Mouse (Mus musculus) limb, embryonic 14.5 days (tissue): ENCODE data around the gene Klhl33. TPM values are rescaled to one million over a fixed set of nuclear protein-coding genes. Genes with fewer than 3 reads are reported as not detected.

Source experiments
- ATAC-seq: fragments of 200-750 bp; cut with Nextera tagmentation; 2 replicates; pipeline ENCODE4 v1.8.0; 2017; ENCODE audit warnings: low read depth, moderate number of reproducible peaks, moderate TSS enrichment; ENCODE audit not compliant: low FRiP score
- DNase-seq: peaks from one replicate; pipeline ENCODE4 v3.0.0-alpha.2; 2015; ENCODE audit warnings: low spot score
- H3K27ac ChIP-seq: fragments of 300-500 bp; sonication (generic); replicated peaks from 2 replicates; pipeline ENCODE4 v1.5.1; 2014; ENCODE audit warnings: low read depth, mild to moderate bottlenecking, low read length, moderate library complexity, mixed read lengths
- H3K27me3 ChIP-seq: fragments of 300-500 bp; sonication (generic); 2 replicates; pipeline ENCODE4 v1.6.1; 2014; ENCODE audit warnings: low read length, mixed read lengths; ENCODE audit not compliant: control insufficient read depth, insufficient read depth
- H3K36me3 ChIP-seq: fragments of 300-500 bp; sonication (generic); 2 replicates; pipeline ENCODE4 v1.6.1; 2014; ENCODE audit warnings: mild to moderate bottlenecking, low read length, moderate library complexity, mixed read lengths; ENCODE audit not compliant: control insufficient read depth, insufficient read depth
- H3K4me1 ChIP-seq: fragments of 300-500 bp; sonication (generic); 2 replicates; pipeline ENCODE4 v1.6.1; 2014; ENCODE audit warnings: antibody characterized with exemption, low read length, mixed read lengths; ENCODE audit not compliant: control insufficient read depth, insufficient read depth
- H3K4me2 ChIP-seq: fragments of 300-500 bp; sonication (generic); replicated peaks from 2 replicates; pipeline ENCODE4 v1.6.1; 2014; ENCODE audit warnings: low read depth, mild to moderate bottlenecking, low read length, moderate library complexity; ENCODE audit not compliant: severe bottlenecking
- H3K4me3 ChIP-seq: fragments of 300-500 bp; sonication (generic); replicated peaks from 2 replicates; pipeline ENCODE4 v1.5.1; 2014; ENCODE audit warnings: low read length
- H3K9ac ChIP-seq: fragments of 300-500 bp; sonication (generic); 2 replicates; pipeline ENCODE4 v1.6.1; 2014; ENCODE audit warnings: mild to moderate bottlenecking, low read depth, low read length, moderate library complexity; ENCODE audit not compliant: severe bottlenecking
- H3K9me3 ChIP-seq: fragments of 300-500 bp; sonication (generic); 2 replicates; pipeline ENCODE4 v1.6.1; 2016; ENCODE audit warnings: low read length; ENCODE audit not compliant: control insufficient read depth
- POLR2A ChIP-seq: fragments of 200-500 bp; IDR thresholded peaks from 2 replicates; pipeline ENCODE4 v1.8.0; 2012; ENCODE audit warnings: inconsistent platforms, mild to moderate bottlenecking, moderate library complexity, borderline replicate concordance; ENCODE audit not compliant: insufficient read depth, insufficient read length; ENCODE audit errors: extremely low read depth
- WGBS: fragments of 180-500 bp; shearing (Covaris S2); extraction: QIAGEN DNeasy Blood & Tissue Kit; methylation state at CpG from one replicate; pipeline ENCODE4 v1.1.7; 2014; 5-methylcytosine and 5-hydroxymethylcytosine counted together
- polyA plus RNA-seq, 2 experiments: library from polyadenylated mRNA; depleted of rRNA in 1 of 2; stranded (reverse) in 1 of 2; unstranded in 1 of 2; fragments of >200 nt; fragmentation: Nextera tagmentation in 1 of 2; extraction: Ambion mirVana in 1 of 2; gene quantifications; 2 replicates each; pipeline versions ENCODE4 v1.2.1 to v1.2.3; 2012 to 2014

Gene Klhl33
- polyA plus RNA-seq, 2 experiments, result 0.08 to 0.28 TPM

DNA sequence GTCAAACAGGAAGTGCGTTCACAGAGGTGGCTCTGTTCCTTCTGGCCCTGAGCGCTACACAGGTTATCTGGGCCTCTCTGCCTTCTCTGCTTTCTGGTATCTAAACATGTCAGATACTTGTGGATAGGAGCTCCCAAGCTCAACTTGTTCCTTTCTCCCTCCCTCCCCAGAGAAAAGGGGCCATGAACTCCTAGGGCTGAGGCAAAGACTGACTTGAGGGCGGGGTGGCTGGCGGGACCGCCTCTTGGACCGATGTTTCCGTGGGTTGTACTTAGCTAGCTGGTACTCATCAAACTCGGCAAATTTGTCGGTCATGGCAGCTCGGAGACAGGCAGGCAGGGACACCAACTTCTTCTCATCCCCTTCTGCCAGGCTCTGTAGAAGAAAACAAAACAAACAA is 34.7 kb downstream of the Klhl33 start:
- WGBS, result 92% methylated on average over 10 of the region's 10 CpGs
- Histone ChIP-seq H3K36me3 (no peaks in the 10 kb centered on the region), H3K9ac (no peak overlapping the region), H3K27me3 (no peaks in the 10 kb centered on the region), H3K4me3 (no peak overlapping the region), H3K4me1 (no peaks in the 10 kb centered on the region), H3K27ac (no peak overlapping the region), H3K4me2 (no peak overlapping the region), H3K9me3 (no peaks in the 10 kb centered on the region)
- DNase-seq (no peak), ATAC-seq (no peak)
- no peak for TF ChIP-seq POLR2A

DNA sequence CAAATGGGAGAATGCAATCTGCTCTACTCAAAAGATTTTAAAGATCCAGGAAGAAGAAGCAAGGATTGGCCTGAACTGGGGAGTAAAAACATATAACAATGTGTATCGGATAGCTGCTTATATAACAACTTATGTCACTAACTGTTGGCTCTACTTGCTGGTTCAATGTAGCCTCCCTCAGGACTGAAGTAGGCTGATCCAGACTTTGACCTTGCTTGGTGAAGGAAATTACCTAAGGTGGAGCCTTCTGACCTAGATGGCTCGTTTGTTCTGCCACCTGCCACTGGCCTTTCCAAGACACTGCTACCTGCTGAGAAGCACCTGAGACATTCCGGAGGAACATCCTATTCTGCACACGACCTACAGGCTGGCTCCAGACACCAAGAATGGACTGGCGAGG is 41.5 kb downstream of the Klhl33 start:
- Histone ChIP-seq H3K4me1 (no peaks in the 10 kb centered on the region), H3K27me3 (no peaks in the 10 kb centered on the region), H3K9ac (no peak overlapping the region), H3K4me2 (no peak overlapping the region), H3K27ac (no peak overlapping the region), H3K9me3 (no peaks in the 10 kb centered on the region), H3K4me3 (no peak overlapping the region), H3K36me3 (peaks cover 11% of the 10 kb centered on the region; the same call in 1 of the 2 replicates)
- DNase-seq (no peak), ATAC-seq (no peak)
- TF ChIP-seq POLR2A, result no peak
- 81% methylated on average over 5 of the region's 5 CpGs for WGBS

Other genes with a start within 250 kb of the Klhl33 start
- gene Olfr747, start 204.3 kb downstream of the Klhl33 start, polyA plus RNA-seq (2012; rRNA removed), result not detected in 2 replicates
- gene Olfr747, start 204.3 kb downstream of the Klhl33 start, polyA plus RNA-seq (2014; fragmentation: Nextera tagmentation; extraction: Ambion mirVana), result not detected in 2 replicates
- gene Olfr748, start 190.1 kb downstream of the Klhl33 start, polyA plus RNA-seq (2012; rRNA removed), result not detected in 2 replicates
- not detected in 2 replicates for gene Olfr748, start 190.1 kb downstream of the Klhl33 start, polyA plus RNA-seq (2014; fragmentation: Nextera tagmentation; extraction: Ambion mirVana)
- gene Olfr749, start 152.4 kb downstream of the Klhl33 start, polyA plus RNA-seq (2012; rRNA removed), result not detected in 2 replicates
- gene Olfr749, start 152.4 kb downstream of the Klhl33 start, polyA plus RNA-seq (2014; fragmentation: Nextera tagmentation; extraction: Ambion mirVana), result not detected in 2 replicates
- 75.6 and 77.4 TPM in 2 replicates for gene Ttc5, start 112.0 kb downstream of the Klhl33 start, polyA plus RNA-seq (2012; rRNA removed)
- 63.2 and 67.6 TPM in 2 replicates for gene Ttc5, start 112.0 kb downstream of the Klhl33 start, polyA plus RNA-seq (2014; fragmentation: Nextera tagmentation; extraction: Ambion mirVana)
- not detected in 2 replicates for gene Ccnb1ip1, start 89.8 kb downstream of the Klhl33 start, polyA plus RNA-seq (2012; rRNA removed)
- gene Ccnb1ip1, start 89.8 kb downstream of the Klhl33 start, polyA plus RNA-seq (2014; fragmentation: Nextera tagmentation; extraction: Ambion mirVana), result not detected in 2 replicates
- gene Parp2, start 89.7 kb downstream of the Klhl33 start, polyA plus RNA-seq (2012; rRNA removed), result 65.4 and 86.6 TPM in 2 replicates
- gene Parp2, start 89.7 kb downstream of the Klhl33 start, polyA plus RNA-seq (2014; fragmentation: Nextera tagmentation; extraction: Ambion mirVana), result 54.0 and 57.8 TPM in 2 replicates
- 9.5 and 13.0 TPM in 2 replicates for gene Tep1, start 26.9 kb downstream of the Klhl33 start, polyA plus RNA-seq (2012; rRNA removed)
- 8.3 and 10.5 TPM in 2 replicates for gene Tep1, start 26.9 kb downstream of the Klhl33 start, polyA plus RNA-seq (2014; fragmentation: Nextera tagmentation; extraction: Ambion mirVana)
- 116 and 137 TPM in 2 replicates for gene Osgep, start 27.4 kb upstream of the Klhl33 start, polyA plus RNA-seq (2012; rRNA removed)
- gene Osgep, start 27.4 kb upstream of the Klhl33 start, polyA plus RNA-seq (2014; fragmentation: Nextera tagmentation; extraction: Ambion mirVana), result 163 and 164 TPM in 2 replicates
- 127 and 143 TPM in 2 replicates for gene Apex1, start 27.5 kb upstream of the Klhl33 start, polyA plus RNA-seq (2012; rRNA removed)
- 218 and 219 TPM in 2 replicates for gene Apex1, start 27.5 kb upstream of the Klhl33 start, polyA plus RNA-seq (2014; fragmentation: Nextera tagmentation; extraction: Ambion mirVana)
- gene Pip4p1, start 33.3 kb upstream of the Klhl33 start, polyA plus RNA-seq (2012; rRNA removed), result 82.3 and 122 TPM in 2 replicates
- gene Pip4p1, start 33.3 kb upstream of the Klhl33 start, polyA plus RNA-seq (2014; fragmentation: Nextera tagmentation; extraction: Ambion mirVana), result 50.3 and 54.0 TPM in 2 replicates
- 37.7 and 42.1 TPM in 2 replicates for gene Pnp, start 33.6 kb upstream of the Klhl33 start, polyA plus RNA-seq (2012; rRNA removed)
- gene Pnp, start 33.6 kb upstream of the Klhl33 start, polyA plus RNA-seq (2014; fragmentation: Nextera tagmentation; extraction: Ambion mirVana), result 52.4 and 52.6 TPM in 2 replicates
- gene Gm49342, start 47.0 kb upstream of the Klhl33 start, polyA plus RNA-seq (2012; rRNA removed), result 42.1 and 42.8 TPM in 2 replicates
- not detected in 2 replicates for gene Gm49342, start 47.0 kb upstream of the Klhl33 start, polyA plus RNA-seq (2014; fragmentation: Nextera tagmentation; extraction: Ambion mirVana)
- gene Pnp2, start 58.5 kb upstream of the Klhl33 start, polyA plus RNA-seq (2012; rRNA removed), result 0.15 and 0.31 TPM in 2 replicates
- 0.37 and 0.39 TPM in 2 replicates for gene Pnp2, start 58.5 kb upstream of the Klhl33 start, polyA plus RNA-seq (2014; fragmentation: Nextera tagmentation; extraction: Ambion mirVana)
- gene Rnase10, start 110.2 kb upstream of the Klhl33 start, polyA plus RNA-seq (2012; rRNA removed), result 0.13 and 0.18 TPM in 2 replicates
- not detected in 2 replicates for gene Rnase10, start 110.2 kb upstream of the Klhl33 start, polyA plus RNA-seq (2014; fragmentation: Nextera tagmentation; extraction: Ambion mirVana)
- 0.05 TPM in 1 of 2 replicates, not detected in the other for gene Rnase9, start 144.4 kb upstream of the Klhl33 start, polyA plus RNA-seq (2012; rRNA removed)
- gene Rnase9, start 144.4 kb upstream of the Klhl33 start, polyA plus RNA-seq (2014; fragmentation: Nextera tagmentation; extraction: Ambion mirVana), result not detected in 2 replicates
- gene Rnase11, start 152.7 kb upstream of the Klhl33 start, polyA plus RNA-seq (2012; rRNA removed), result not detected in 2 replicates
- not detected in 2 replicates for gene Rnase11, start 152.7 kb upstream of the Klhl33 start, polyA plus RNA-seq (2014; fragmentation: Nextera tagmentation; extraction: Ambion mirVana)
- gene Rnase12, start 160.2 kb upstream of the Klhl33 start, polyA plus RNA-seq (2012; rRNA removed), result 0.14 and 0.17 TPM in 2 replicates
- gene Rnase12, start 160.2 kb upstream of the Klhl33 start, polyA plus RNA-seq (2014; fragmentation: Nextera tagmentation; extraction: Ambion mirVana), result not detected in 2 replicates
- not detected in 2 replicates for gene Olfr750, start 176.9 kb upstream of the Klhl33 start, polyA plus RNA-seq (2012; rRNA removed)
- gene Olfr750, start 176.9 kb upstream of the Klhl33 start, polyA plus RNA-seq (2014; fragmentation: Nextera tagmentation; extraction: Ambion mirVana), result not detected in 2 replicates
- 66.2 and 67.4 TPM in 2 replicates for gene Rnase4, start 193.6 kb upstream of the Klhl33 start, polyA plus RNA-seq (2012; rRNA removed)
- gene Rnase4, start 193.6 kb upstream of the Klhl33 start, polyA plus RNA-seq (2014; fragmentation: Nextera tagmentation; extraction: Ambion mirVana), result 51.9 and 59.4 TPM in 2 replicates
- gene Ang, start 193.6 kb upstream of the Klhl33 start, polyA plus RNA-seq (2012; rRNA removed), result 9.7 and 13.6 TPM in 2 replicates
- gene Ang, start 193.6 kb upstream of the Klhl33 start, polyA plus RNA-seq (2014; fragmentation: Nextera tagmentation; extraction: Ambion mirVana), result 7.3 and 8.3 TPM in 2 replicates
- gene Eddm3b, start 216.9 kb upstream of the Klhl33 start, polyA plus RNA-seq (2012; rRNA removed), result 0.04 TPM in 1 of 2 replicates, not detected in the other
- not detected in 2 replicates for gene Eddm3b, start 216.9 kb upstream of the Klhl33 start, polyA plus RNA-seq (2014; fragmentation: Nextera tagmentation; extraction: Ambion mirVana)
- 1.1 and 1.3 TPM in 2 replicates for gene Rnase6, start 226.4 kb upstream of the Klhl33 start, polyA plus RNA-seq (2012; rRNA removed)
- 0.77 and 2.3 TPM in 2 replicates for gene Rnase6, start 226.4 kb upstream of the Klhl33 start, polyA plus RNA-seq (2014; fragmentation: Nextera tagmentation; extraction: Ambion mirVana)
- gene Rnase1, start 249.3 kb upstream of the Klhl33 start, polyA plus RNA-seq (2012; rRNA removed), result 0.47 and 0.61 TPM in 2 replicates
- 0.39 and 0.61 TPM in 2 replicates for gene Rnase1, start 249.3 kb upstream of the Klhl33 start, polyA plus RNA-seq (2014; fragmentation: Nextera tagmentation; extraction: Ambion mirVana)